Mouse (Mus musculus) retina, postnatal 1 day (tissue): ENCODE measurements at regions not wholly inside any gene's neighbourhood (a gene's known extent, or its start where the extent isn't known, plus 50 kb on each side); places are given as distances from the start of the nearest gene placed in this dataset.

Source experiments
- DNase-seq: peaks from one replicate; pipeline ENCODE4 v3.0.0-alpha.2; 2012

- DNase-seq, result no peak
These were observed 274.0 kb upstream of the Nr2f2 start for GRCm38 (mm10) chr7:70640574-70640973.

DNA sequence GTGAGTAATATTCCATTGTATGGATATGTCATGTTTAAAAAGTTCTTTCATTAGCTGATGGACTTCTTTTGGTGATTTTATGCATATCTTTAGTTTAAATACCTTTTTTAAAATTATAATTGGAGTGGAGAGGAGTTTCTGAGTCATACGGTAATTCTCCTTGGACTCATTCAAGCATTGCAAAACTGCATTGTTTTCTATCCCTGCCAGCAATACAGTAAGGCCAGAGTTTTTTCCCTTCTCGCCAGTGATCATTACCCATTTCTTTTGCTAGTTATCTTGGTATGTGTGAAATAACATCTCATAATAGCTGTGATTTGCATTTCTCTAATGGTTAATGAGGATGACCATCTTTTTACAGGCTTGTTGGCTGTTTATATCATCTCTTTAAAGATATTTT lies 271.6 kb upstream of the Nr2f2 start:
- DNase-seq, result no peak

DNA sequence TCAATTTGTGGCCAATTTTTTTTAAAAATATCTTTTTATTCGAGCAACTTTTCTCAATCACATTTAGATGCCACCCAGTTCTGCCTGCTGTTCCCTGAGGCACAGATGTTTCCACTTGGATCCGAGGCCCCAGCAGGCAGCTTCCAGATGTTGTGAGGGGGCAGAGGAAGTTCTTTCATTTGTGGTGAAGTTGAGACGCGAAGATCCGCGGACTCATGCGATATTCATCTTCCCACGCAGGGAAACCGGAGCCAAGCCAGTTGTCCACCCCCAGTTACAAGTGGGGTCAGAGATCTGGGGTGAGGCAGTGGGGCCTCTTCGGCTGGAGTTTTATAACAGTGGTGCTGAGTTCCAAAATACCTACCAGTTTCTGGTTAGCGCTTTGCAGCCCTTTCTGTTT lies 267.5 kb upstream of the Nr2f2 start:
- DNase-seq, result no peak

GRCm38 (mm10) chr7:70633577-70633976 lies 267.0 kb upstream of the Nr2f2 start:
- DNase-seq, result peak; percentile 61

DNA sequence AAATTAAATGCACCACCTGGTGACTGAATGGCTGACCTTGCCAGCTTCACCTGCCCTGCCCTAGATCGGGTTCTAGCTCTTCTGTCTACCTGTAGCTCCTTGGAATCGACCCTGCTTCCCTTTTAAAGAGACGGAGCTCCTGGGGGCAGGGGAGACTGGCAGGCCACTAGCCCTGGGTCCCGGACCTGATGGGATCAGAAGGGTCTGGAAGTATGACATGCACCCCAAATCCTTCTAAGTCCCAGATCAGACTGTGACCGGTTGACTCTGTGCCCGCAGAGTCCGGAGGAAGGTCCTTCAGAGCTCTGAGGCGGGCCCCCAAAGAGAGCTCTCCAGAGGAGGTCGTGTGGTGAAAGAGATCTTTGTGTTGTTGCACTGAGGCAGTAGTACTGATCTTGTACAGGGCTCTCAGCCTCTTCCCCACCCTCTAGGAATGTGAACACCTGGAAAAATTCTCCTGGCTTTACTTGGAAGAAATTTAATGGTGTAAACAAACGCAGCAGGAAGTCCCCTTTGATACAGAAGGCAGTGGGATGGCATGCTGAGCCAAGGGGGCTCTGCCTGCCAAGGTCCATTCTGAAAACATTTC lies 259.2 kb upstream of the Nr2f2 start:
- no peak for DNase-seq

- DNase-seq, result peak; percentile 75
These were observed 258.4 kb upstream of the Nr2f2 start for GRCm38 (mm10) chr7:70624727-70625642.

GRCm38 (mm10) chr7:70624031-70624726 lies 257.6 kb upstream of the Nr2f2 start:
- peak; percentile 55 for DNase-seq

- no peak for DNase-seq
These were observed 252.9 kb upstream of the Nr2f2 start for GRCm38 (mm10) chr7:70619400-70619799.

- DNase-seq, result no peak
These were observed 251.7 kb upstream of the Nr2f2 start for GRCm38 (mm10) chr7:70618270-70618669.

GRCm38 (mm10) chr7:70606511-70606910 lies 240.0 kb upstream of the Nr2f2 start:
- no peak for DNase-seq

- no peak for DNase-seq
These were observed 238.1 kb upstream of the Nr2f2 start for GRCm38 (mm10) chr7:70604471-70605174.

GRCm38 (mm10) chr7:70593027-70593426 lies 226.5 kb upstream of the Nr2f2 start:
- no peak for DNase-seq

DNA sequence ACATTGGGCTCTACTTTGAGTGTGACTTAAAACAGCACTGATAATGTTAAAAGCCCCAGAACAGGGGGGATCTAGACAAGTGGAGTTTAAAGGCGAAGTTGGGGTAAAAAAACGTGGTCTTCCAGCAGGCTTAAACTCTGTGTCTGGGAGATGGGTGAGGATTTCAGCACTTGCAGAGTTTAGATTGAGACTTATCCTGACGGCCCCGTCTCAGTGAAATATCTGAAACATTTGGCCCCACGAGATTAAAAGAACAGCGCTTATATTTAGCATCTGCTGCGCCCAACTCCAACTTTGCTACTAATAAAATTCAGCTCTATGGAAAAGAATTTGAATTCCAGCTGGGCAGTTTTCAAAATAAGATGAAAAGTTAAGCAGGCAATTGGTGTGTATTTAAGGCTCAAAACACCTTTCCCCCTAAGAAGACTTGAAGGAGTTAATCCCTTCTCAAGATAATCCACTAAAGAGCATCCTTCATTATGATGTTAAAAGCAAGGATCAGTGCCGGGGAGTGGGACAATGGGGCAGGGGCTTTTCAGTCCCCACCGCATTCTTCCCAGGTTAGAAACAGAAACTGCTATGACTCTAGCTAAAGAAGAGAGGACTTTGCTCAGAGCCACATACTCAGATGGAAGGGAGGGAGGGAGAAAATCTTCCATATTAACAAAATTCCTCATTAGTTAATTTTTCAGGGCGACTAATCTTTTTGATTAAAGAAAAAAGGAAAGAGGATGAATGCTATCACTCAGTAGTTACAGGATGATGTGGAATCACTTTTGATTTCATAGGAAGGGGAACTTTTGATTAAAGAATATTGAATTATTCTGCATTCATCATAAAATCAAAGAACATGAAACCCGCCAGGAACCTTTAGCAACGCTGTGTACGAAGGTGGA lies 225.1 kb upstream of the Nr2f2 start:
- peak; percentile 17 for DNase-seq

DNA sequence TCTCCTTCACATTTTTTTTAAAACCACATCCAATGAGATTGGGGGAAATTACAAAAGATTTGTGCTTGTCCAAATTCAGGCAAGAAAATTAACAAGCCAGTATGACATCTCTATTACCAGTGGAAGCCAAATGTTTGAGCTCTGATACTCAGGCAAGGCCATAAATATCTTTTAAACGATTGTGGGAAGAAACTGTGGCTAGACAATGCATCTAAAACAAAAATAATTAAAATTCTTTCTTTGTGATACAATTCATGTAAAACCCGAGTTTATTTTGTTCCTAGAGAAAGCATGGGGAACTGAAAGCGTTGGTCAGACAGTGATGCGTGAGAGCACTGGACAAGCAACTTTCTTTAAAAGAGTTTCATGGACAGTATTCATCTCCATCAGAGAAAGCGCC lies 223.2 kb upstream of the Nr2f2 start:
- DNase-seq, result no peak

DNA sequence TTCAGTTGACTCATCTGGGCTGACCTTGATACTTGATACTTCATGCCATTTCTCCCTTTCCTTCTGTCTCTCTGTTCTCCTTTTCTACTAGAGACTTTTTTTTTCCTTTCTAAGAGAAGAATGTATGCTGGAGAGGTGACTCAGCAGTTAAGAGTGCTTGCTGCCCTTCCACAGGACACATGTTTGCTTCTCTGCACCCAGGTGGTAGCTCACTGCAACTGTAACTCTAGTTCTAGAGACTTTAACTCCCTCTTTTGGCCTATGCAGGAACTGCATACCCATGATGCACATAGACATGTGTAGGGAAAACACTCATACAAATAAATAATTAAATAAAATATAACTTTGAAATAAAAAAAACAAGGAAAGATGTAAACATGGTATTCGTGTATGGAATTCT lies 221.5 kb upstream of the Nr2f2 start:
- no peak for DNase-seq

DNA sequence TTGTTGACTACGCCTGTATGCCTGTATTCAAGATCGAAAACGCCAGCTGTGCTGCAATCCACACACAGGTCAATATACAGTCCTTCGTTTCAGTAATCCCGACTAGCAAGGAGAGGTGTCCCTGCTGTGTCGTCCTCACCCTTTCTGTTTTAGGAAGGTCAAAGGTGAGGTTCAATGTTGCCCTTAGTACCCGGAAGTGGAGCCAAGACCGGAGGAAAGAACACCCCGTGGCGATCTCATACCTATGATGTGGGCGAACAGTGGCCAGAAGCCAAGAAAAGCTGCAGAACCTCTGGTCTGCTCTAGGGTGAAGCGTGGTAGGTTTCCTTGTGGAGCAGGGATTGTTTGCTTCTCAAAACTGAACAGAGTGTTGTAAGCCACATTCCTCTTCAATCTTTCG lies 217.9 kb upstream of the Nr2f2 start:
- no peak for DNase-seq

DNA sequence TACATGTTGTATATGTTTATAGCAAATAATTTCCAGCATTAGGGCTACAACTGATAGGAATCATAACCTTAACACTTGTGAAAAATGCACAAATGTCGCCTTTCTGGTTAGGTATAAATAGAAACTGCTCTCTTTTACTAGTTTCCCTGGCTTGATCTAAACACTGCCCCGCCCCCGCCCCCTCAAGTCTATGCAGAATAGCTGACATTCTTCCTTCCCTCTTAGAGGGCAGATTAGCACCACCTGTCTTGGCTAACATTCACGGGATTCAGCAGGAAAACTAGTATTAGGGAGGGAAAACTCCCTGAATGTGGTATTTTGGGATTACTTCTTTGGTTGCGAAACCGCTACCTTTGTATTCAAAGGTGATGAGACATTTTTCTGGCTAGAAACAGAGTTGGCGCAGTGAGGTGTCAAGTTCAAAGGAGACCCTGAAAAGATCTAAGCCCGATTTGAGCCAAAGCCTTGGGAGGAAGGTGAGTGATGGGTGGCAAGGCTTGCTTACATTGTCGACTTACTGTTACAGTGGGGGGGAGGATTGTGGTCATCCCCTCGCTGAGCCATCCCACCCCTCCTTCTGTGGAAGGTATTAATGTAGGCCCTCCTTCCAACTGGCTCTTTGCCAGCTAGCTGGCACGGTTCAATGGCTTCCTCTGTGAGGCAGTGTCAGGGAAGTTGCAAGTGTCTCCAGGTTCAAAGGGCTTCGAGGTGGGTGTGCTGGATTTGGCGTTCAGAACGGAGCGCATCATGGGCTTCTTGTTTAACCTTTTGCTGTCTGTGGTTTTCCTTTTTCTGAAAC lies 209.8 kb upstream of the Nr2f2 start:
- peak; percentile 63 for DNase-seq

DNA sequence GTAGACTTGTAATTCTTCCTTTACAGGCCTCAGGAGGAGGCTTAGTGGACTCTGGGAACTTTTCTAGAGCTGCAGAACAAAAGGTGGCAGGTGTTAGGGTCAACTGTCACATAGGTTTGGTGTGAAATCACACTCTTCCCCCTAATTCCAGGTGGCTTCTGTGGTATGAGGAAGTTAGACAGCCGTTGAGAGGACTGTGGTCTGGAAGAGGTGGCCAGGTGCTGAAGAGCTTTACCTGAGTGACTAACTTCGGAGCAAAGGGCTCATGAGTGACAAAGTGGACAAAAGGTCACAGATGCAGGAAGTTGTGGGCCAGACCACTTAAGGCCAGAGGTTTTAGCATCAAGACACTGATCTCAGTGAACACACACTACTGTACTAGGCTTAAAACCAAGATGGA lies 209.1 kb upstream of the Nr2f2 start:
- DNase-seq, result no peak

- no peak for DNase-seq
These were observed 207.7 kb upstream of the Nr2f2 start for GRCm38 (mm10) chr7:70574194-70574593.

GRCm38 (mm10) chr7:70565034-70565433 lies 198.5 kb upstream of the Nr2f2 start:
- DNase-seq, result no peak

- no peak for DNase-seq
These were observed 182.5 kb upstream of the Nr2f2 start for GRCm38 (mm10) chr7:70548936-70549450.
